Mouse (Mus musculus) small intestine, adult 2 months (tissue): ENCODE measurements around the gene Dnajc14. TPM values are rescaled to one million over a fixed set of nuclear protein-coding genes. Genes with fewer than 3 reads are reported as not detected.

ENCODE experiments used
- H3K27ac ChIP-seq: fragments of 200-500 bp; 2 replicates; pipeline ENCODE4 v1.5.1; 2012; ENCODE audit warnings: low read depth, low read length, control low read depth, inconsistent platforms; ENCODE audit not compliant: insufficient read depth
- H3K27me3 ChIP-seq: fragments of 200-500 bp; 2 replicates; pipeline ENCODE4 v1.6.1; 2012; ENCODE audit warnings: mild to moderate bottlenecking, moderate library complexity, low read length, inconsistent platforms; ENCODE audit not compliant: control insufficient read depth, insufficient read depth
- H3K36me3 ChIP-seq: fragments of 200-500 bp; 2 replicates; pipeline ENCODE4 v1.6.1; 2012; ENCODE audit warnings: mild to moderate bottlenecking, low read length, control low read depth, inconsistent platforms; ENCODE audit not compliant: control insufficient read depth, insufficient read depth
- H3K4me1 ChIP-seq: fragments of 200-500 bp; 2 replicates; pipeline ENCODE4 v1.6.1; 2012; ENCODE audit warnings: low read length, inconsistent platforms, mixed read lengths; ENCODE audit not compliant: control insufficient read depth, insufficient read depth, insufficient read length
- H3K4me3 ChIP-seq: fragments of 200-500 bp; 2 replicates; pipeline ENCODE4 v1.5.1; 2012; ENCODE audit warnings: low read depth, mild to moderate bottlenecking, control low read depth, inconsistent platforms, low read length, moderate library complexity
- CTCF ChIP-seq: fragments of 200-500 bp; IDR thresholded peaks from 2 replicates; pipeline ENCODE4 v1.5.1; 2012; ENCODE audit warnings: low read depth, mild to moderate bottlenecking, control low read depth, inconsistent platforms, low read length, moderate library complexity, mixed read lengths; ENCODE audit not compliant: insufficient replicate concordance, insufficient read length; ENCODE audit errors: extremely low read depth
- POLR2A ChIP-seq: fragments of 200-500 bp; IDR thresholded peaks from 2 replicates; pipeline ENCODE4 v1.6.1; 2012; ENCODE audit warnings: low read depth, mild to moderate bottlenecking, control low read depth, inconsistent platforms, low read length, moderate library complexity
- WGBS: fragments of 180-500 bp; shearing (Covaris S2); methylation state at CpG from one replicate; pipeline ENCODE4 v1.1.7; 2018; 5-methylcytosine and 5-hydroxymethylcytosine counted together
- polyA plus RNA-seq: library from polyadenylated mRNA; depleted of rRNA; stranded (reverse); fragments of >200 nt; gene quantifications from 2 replicates; pipeline ENCODE4 v1.2.3, GENCODE M21; 2012

Gene Dnajc14
- polyA plus RNA-seq, 1 experiment: 12.1 TPM

- no peaks in the 10 kb centered on the region for H3K27me3 ChIP-seq
- H3K4me1 ChIP-seq: peaks cover 23% of the 10 kb centered on the region
- peak within 1 kb of the TSS; percentile 97 for H3K27ac ChIP-seq
- peaks cover 6% of the 10 kb centered on the region; the same call in 1 of the 2 replicates for H3K36me3 ChIP-seq
- H3K4me3 ChIP-seq: peak within 1 kb of the TSS; percentile 91
- under 1% methylated on average over 28 of the region's 28 CpGs for WGBS
- TF ChIP-seq POLR2A (0 out of 2 replicates have a peak, but pooled peaks have one; percentile 26), CTCF (no peak)
Measured at GRCm38 (mm10) chr10:128804271-128805091, 619 bp downstream of the Dnajc14 start, which contains the start of gene Tmem198b. TSS of gene Tmem198b (minus strand) at chr10:128804370.

- no peaks in the 10 kb centered on the region for H3K27me3 ChIP-seq
- peak overlapping the region; percentile 91 for H3K4me3 ChIP-seq
- peak overlapping the region; percentile 97 for H3K27ac ChIP-seq
- H3K4me1 ChIP-seq: peaks cover 23% of the 10 kb centered on the region
- TF ChIP-seq POLR2A: no peak; the same call in 1 of the 2 replicates
- TF ChIP-seq CTCF: no peak
- WGBS: under 1% methylated on average over 70 of the region's 70 CpGs
- peaks cover 8% of the 10 kb centered on the region; the same call in 1 of the 2 replicates for H3K36me3 ChIP-seq
Measured at GRCm38 (mm10) chr10:128805092-128806000, 1.5 kb downstream of the Dnajc14 start.

DNA sequence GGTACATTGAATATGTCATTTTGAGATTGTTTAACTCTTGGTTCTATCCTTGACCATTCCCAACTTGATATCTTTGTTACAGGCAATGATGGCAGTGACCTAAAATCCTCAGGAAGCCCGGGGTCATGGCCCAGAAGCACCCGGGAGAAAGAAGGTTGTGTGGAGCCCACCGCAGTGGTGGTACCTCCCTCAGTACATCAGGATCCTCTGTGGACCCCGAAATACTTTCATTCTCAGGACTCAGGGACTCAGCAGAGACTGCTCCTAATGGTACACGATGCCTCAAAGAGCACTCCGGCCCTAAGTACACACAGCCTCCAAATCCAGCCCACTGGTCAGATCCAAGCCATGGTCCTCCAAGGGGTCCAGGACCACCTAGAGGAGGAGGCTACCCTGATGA, 2.2 kb downstream of the Dnajc14 start:
- H3K4me1 ChIP-seq: peaks cover 23% of the 10 kb centered on the region
- 21% methylated on average over 6 of the region's 6 CpGs for WGBS

DNA sequence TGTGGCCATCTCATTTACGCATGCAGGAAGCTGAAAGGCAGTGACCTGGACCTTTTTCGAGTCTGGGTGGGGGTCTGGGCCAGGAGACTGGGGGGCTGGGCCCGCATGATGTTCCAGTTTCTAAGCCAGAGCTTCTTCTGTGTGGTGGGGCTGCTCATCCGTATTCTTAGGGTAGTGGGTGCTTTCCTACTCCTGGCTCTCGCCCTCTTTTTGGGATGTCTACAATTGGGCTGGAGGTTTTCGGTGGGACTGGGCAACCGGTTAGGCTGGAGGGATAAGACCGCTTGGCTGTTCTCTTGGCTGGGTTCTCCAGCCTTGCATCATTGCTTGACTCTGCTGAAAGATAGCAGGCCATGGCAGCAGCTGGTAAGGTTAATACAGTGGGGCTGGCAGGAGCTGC, 3.2 kb downstream of the Dnajc14 start:
- 81% methylated on average over 8 of the region's 8 CpGs for WGBS
- Histone ChIP-seq H3K4me3 (peak overlapping the region; percentile 91), H3K4me1 (peaks cover 23% of the 10 kb centered on the region), H3K36me3 (peaks cover 8% of the 10 kb centered on the region; the same call in 1 of the 2 replicates), H3K27ac (no peak overlapping the region), H3K27me3 (no peaks in the 10 kb centered on the region)
- no peak for TF ChIP-seq POLR2A

More for the DNA sequence above, 2.2 kb downstream of the Dnajc14 start:
- no peak for TF ChIP-seq POLR2A
- TF ChIP-seq CTCF: no peak
- Histone ChIP-seq H3K27ac (no peak overlapping the region), H3K4me3 (peak overlapping the region; percentile 91), H3K27me3 (no peaks in the 10 kb centered on the region), H3K36me3 (peaks cover 8% of the 10 kb centered on the region; the same call in 1 of the 2 replicates)

- no peaks in the 10 kb centered on the region for H3K27me3 ChIP-seq
- 93% methylated on average over 13 of the region's 13 CpGs for WGBS
Measured at GRCm38 (mm10) chr10:128817033-128817432, 13.2 kb downstream of the Dnajc14 start, which contains the start of gene Sarnp. TSS of gene Sarnp (plus strand) at chr10:128817333.

GRCm38 (mm10) chr10:128820217-128820616, 16.4 kb downstream of the Dnajc14 start:
- TF ChIP-seq POLR2A (no peak), CTCF (no peak)
- H3K27me3 ChIP-seq: no peaks in the 10 kb centered on the region
- H3K4me1 ChIP-seq: peaks cover 7% of the 10 kb centered on the region; the same call in 1 of the 2 replicates
- no peak overlapping the region for H3K4me3 ChIP-seq
- 77% methylated on average over 4 of the region's 4 CpGs for WGBS
- peaks cover 32% of the 10 kb centered on the region for H3K36me3 ChIP-seq
- H3K27ac ChIP-seq: no peak overlapping the region

More at GRCm38 (mm10) chr10:128817033-128817432, 13.2 kb downstream of the Dnajc14 start, which contains the start of gene Sarnp:
- Histone ChIP-seq H3K4me3 (no peak within 1 kb of the TSS), H3K36me3 (peaks cover 44% of the 10 kb centered on the region), H3K27ac (no peak within 1 kb of the TSS), H3K4me1 (peaks cover 7% of the 10 kb centered on the region; the same call in 1 of the 2 replicates)
- no peak for TF ChIP-seq POLR2A
